In genomic region chr7:97189116-97189515, GRCm38 (mm10) we compare ENCODE assay signal across 22 mouse cellular contexts.
DNase-seq lines count a peak whose midpoint lies in the region; ATAC-seq and TF ChIP-seq lines count a peak whose summit lies in the region.
"Had no signal": no experiment of that assay in that cellular context is flagged by ENCODE, and none has a peak within 500 bp of the region (broad histone marks: within the 10 kb centered on the region; RNA-seq: fewer than 3 reads in every experiment).

No protein-coding gene starts in this region.

- TF ChIP-seq EP300 in lung, postnatal 0 days (IDR thresholded peaks at IDR 0.05) = no peak

- intact Hi-C loops in heart, postnatal 14 days (cut with DNase I) = no loop called here

- H3K9ac ChIP-seq in embryonic facial prominence, embryonic 11.5 days (replicated peaks; ENCODE audit: low read length) = no peak overlapping the region
- H3K9ac ChIP-seq in lung, postnatal 0 days (replicated peaks; ENCODE audit: low read depth) = no peak overlapping the region
- H3K9ac ChIP-seq: embryonic facial prominence, embryonic 15.5 days; limb, embryonic 13.5 days; liver, embryonic 15.5 days; midbrain, embryonic 13.5 days had no signal

- WGBS in embryonic facial prominence, embryonic 11.5 days = 42% methylated on average over 1 of the region's 1 CpGs
- 45% methylated on average over 1 of the region's 1 CpGs for WGBS in embryonic facial prominence, embryonic 10.5 days
- WGBS in heart, embryonic 10.5 days = 32% methylated on average over 1 of the region's 1 CpGs
- 57% methylated on average over 1 of the region's 1 CpGs for WGBS in lung, postnatal 0 days

- H3K4me1 ChIP-seq in embryonic facial prominence, embryonic 11.5 days (ENCODE audit: control insufficient read depth, insufficient read depth, low read length) = no peaks in the 10 kb centered on the region
- peaks cover 2% of the 10 kb centered on the region for H3K4me1 ChIP-seq in embryonic facial prominence, embryonic 10.5 days
- peaks cover 6% of the 10 kb centered on the region for H3K4me1 ChIP-seq in heart, embryonic 10.5 days
- peaks cover 2% of the 10 kb centered on the region; the same call in 1 of the 2 replicates for H3K4me1 ChIP-seq in lung, postnatal 0 days (ENCODE audit: insufficient read depth, low read depth, low read length)
- H3K4me1 ChIP-seq: limb, embryonic 13.5 days; midbrain, embryonic 13.5 days had no signal

- peak; percentile 8 for DNase-seq in embryonic facial prominence, embryonic 11.5 days (ENCODE audit: low spot score)
- no peak for DNase-seq in embryonic facial prominence, embryonic 10.5 days (ENCODE audit: low spot score)
- no peak for DNase-seq in heart, embryonic 10.5 days (ENCODE audit: low spot score)
- no peak for DNase-seq in heart, postnatal 14 days
- peak; percentile 5 for DNase-seq in lung, postnatal 0 days (ENCODE audit: low spot score)
- DNase-seq in lung, postnatal 14 days = no peak
- peak; percentile 18 for DNase-seq in telencephalon, adult 2 months (ENCODE audit: low read depth, low spot score)
- DNase-seq in lung, postnatal 10 days = no peak
- DNase-seq: adrenal gland, adult 8-10 months; cerebellum, adult 9-11 months; gastrocnemius, postnatal 25 days; kidney, postnatal 36 days; right cerebral cortex, postnatal 14 days; spleen, adult 18-20 months; thymus, adult 2 months had no signal

- H3K27me3 ChIP-seq in embryonic facial prominence, embryonic 11.5 days (ENCODE audit: control insufficient read depth, insufficient read depth, low read length) = no peaks in the 10 kb centered on the region
- no peaks in the 10 kb centered on the region for H3K27me3 ChIP-seq in embryonic facial prominence, embryonic 10.5 days (replicated peaks; ENCODE audit: low read depth, poor library complexity, severe bottlenecking)
- H3K27me3 ChIP-seq in heart, embryonic 10.5 days (ENCODE audit: insufficient read depth, poor library complexity, severe bottlenecking) = no peaks in the 10 kb centered on the region
- no peaks in the 10 kb centered on the region for H3K27me3 ChIP-seq in lung, postnatal 0 days (replicated peaks; ENCODE audit: insufficient read depth, low read length)
- H3K27me3 ChIP-seq: embryonic facial prominence, embryonic 15.5 days; limb, embryonic 13.5 days; liver, embryonic 15.5 days; midbrain, embryonic 13.5 days; Patski had no signal

- no peak for TF ChIP-seq CTCF in lung, postnatal 0 days (IDR thresholded peaks at IDR 0.05)

- no peak for ATAC-seq in embryonic facial prominence, embryonic 11.5 days (replicated peaks; ENCODE audit: insufficient number of reproducible peaks, low FRiP score, low TSS enrichment, low read depth)
- ATAC-seq in lung, postnatal 0 days = no peak
- ATAC-seq: intestine, embryonic 16.5 days; midbrain, embryonic 13.5 days; Patski had no signal

- H3K9me3 ChIP-seq in embryonic facial prominence, embryonic 11.5 days (replicated peaks; ENCODE audit: control insufficient read depth, low read length) = no peaks in the 10 kb centered on the region
- no peaks in the 10 kb centered on the region for H3K9me3 ChIP-seq in embryonic facial prominence, embryonic 10.5 days
- no peaks in the 10 kb centered on the region for H3K9me3 ChIP-seq in heart, embryonic 10.5 days
- H3K9me3 ChIP-seq in lung, postnatal 0 days (ENCODE audit: low read length) = no peaks in the 10 kb centered on the region
- H3K9me3 ChIP-seq: embryonic facial prominence, embryonic 15.5 days; hindbrain, embryonic 10.5 days; limb, embryonic 13.5 days; liver, embryonic 15.5 days; midbrain, embryonic 13.5 days had no signal

- H3K36me3 ChIP-seq in embryonic facial prominence, embryonic 11.5 days (replicated peaks; ENCODE audit: control insufficient read depth, insufficient read depth, low read depth, low read length) = no peaks in the 10 kb centered on the region
- no peaks in the 10 kb centered on the region for H3K36me3 ChIP-seq in embryonic facial prominence, embryonic 10.5 days (replicated peaks)
- H3K36me3 ChIP-seq in heart, embryonic 10.5 days = no peaks in the 10 kb centered on the region
- H3K36me3 ChIP-seq in lung, postnatal 0 days (ENCODE audit: insufficient read depth, low read length) = no peaks in the 10 kb centered on the region
- H3K36me3 ChIP-seq: embryonic facial prominence, embryonic 15.5 days; hindbrain, embryonic 10.5 days; limb, embryonic 13.5 days; liver, embryonic 15.5 days; midbrain, embryonic 13.5 days had no signal

- H3K4me2 ChIP-seq in embryonic facial prominence, embryonic 11.5 days (ENCODE audit: low read depth, low read length) = no peak overlapping the region
- H3K4me2 ChIP-seq in lung, postnatal 0 days (replicated peaks; ENCODE audit: low read depth, low read length) = no peak overlapping the region
- H3K4me2 ChIP-seq: embryonic facial prominence, embryonic 15.5 days; limb, embryonic 13.5 days; liver, embryonic 15.5 days; midbrain, embryonic 13.5 days had no signal

- H3K27ac ChIP-seq in embryonic facial prominence, embryonic 11.5 days (replicated peaks; ENCODE audit: low read depth, low read length) = no peak overlapping the region
- H3K27ac ChIP-seq in embryonic facial prominence, embryonic 10.5 days (replicated peaks) = no peak overlapping the region
- peak overlapping the region; percentile 74; the same call in 1 of the 2 replicates for H3K27ac ChIP-seq in heart, embryonic 10.5 days
- H3K27ac ChIP-seq in lung, postnatal 0 days (ENCODE audit: low read length) = no peak overlapping the region
- H3K27ac ChIP-seq: embryonic facial prominence, embryonic 15.5 days; hindbrain, embryonic 10.5 days; limb, embryonic 13.5 days; liver, embryonic 15.5 days; midbrain, embryonic 13.5 days had no signal

- no peak overlapping the region for H3K4me3 ChIP-seq in embryonic facial prominence, embryonic 11.5 days (ENCODE audit: low read depth, low read length)
- no peak overlapping the region for H3K4me3 ChIP-seq in embryonic facial prominence, embryonic 10.5 days
- H3K4me3 ChIP-seq in heart, embryonic 10.5 days = no peak overlapping the region
- H3K4me3 ChIP-seq in lung, postnatal 0 days (ENCODE audit: low read depth, low read length) = no peak overlapping the region
- H3K4me3 ChIP-seq: embryonic facial prominence, embryonic 15.5 days; hindbrain, embryonic 10.5 days; limb, embryonic 13.5 days; liver, embryonic 15.5 days; midbrain, embryonic 13.5 days had no signal

Comparison
In these comparisons a context has a peak if more than half of its experiments do, and no peak if none do; other contexts are left out.
1. DNase-seq: peak in embryonic facial prominence, embryonic 11.5 days (single experiment), lung, postnatal 0 days (single experiment) and telencephalon, adult 2 months (single experiment); none in embryonic facial prominence, embryonic 10.5 days (single experiment), heart, embryonic 10.5 days (single experiment), heart, postnatal 14 days (0 of 2), lung, postnatal 14 days (single experiment) and lung, postnatal 10 days (single experiment).